Mouse (Mus musculus): ENCODE data around the gene Iqcf6. TPM values are rescaled to one million over a fixed set of nuclear protein-coding genes. Genes with fewer than 3 reads are reported as not detected.
A peak's percentile ranks its signal among the peaks of the same experiment; 100 is the strongest.

Gene Iqcf6
- total and polyA plus RNA-seq, 3 experiments = not detected

DNA sequence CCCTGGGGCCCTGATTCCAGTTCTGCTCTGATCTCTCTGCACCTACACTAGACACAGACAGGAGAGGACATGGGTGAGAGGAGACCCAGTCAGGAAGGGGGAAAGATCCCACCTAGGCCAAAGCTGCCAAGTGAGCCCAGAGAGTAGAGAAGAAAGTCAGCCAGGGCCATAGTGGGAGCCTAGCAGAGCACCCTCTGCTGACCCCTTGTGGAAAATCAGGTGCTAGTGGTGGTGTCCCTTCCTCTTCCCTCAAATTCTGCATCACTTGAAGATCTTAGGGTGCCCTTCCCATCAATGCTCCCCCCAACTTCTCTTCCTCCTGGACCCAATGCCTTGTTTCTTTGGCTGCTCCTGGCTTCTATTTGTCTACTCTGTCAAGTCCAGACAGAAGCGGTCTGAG is 26.3 kb downstream of the Iqcf6 start:
- H3K27me3 ChIP-seq (ENCODE audit: insufficient read depth, low read length) = peaks cover 15% of the 10 kb centered on the region
- no peak for ATAC-seq (ENCODE audit: extremely low read depth, insufficient number of reproducible peaks, low FRiP score, poor library complexity, severe bottlenecking)
- peaks cover 9% of the 10 kb centered on the region for H3K36me3 ChIP-seq (replicated peaks)
- DNase-seq (ENCODE audit: low spot score) = no peak
- no peaks in the 10 kb centered on the region for H3K4me1 ChIP-seq (ENCODE audit: insufficient read depth, low read depth, low read length)
- no peaks in the 10 kb centered on the region for H3K9me3 ChIP-seq (replicated peaks)
- no peak for TF ChIP-seq POLR2AphosphoS5 (IDR thresholded peaks at IDR 0.05; ENCODE audit: insufficient replicate concordance, low read depth, low read length)
- TF ChIP-seq GATA1 (IDR thresholded peaks at IDR 0.05; ENCODE audit: borderline replicate concordance, low read length) = no peak
- no peak for TF ChIP-seq GATA2 (IDR thresholded peaks at IDR 0.05; ENCODE audit: borderline replicate concordance, low read depth, low read length)
- TF ChIP-seq CTCF (IDR thresholded peaks at IDR 0.05; ENCODE audit: low read depth, low read length) = no peak
- no peak for TF ChIP-seq TAL1 (conservative IDR thresholded peaks at IDR 0.05; ENCODE audit: low read depth, low read length)
- H3K4me3 ChIP-seq (ENCODE audit: low read depth, low read length) = no peak overlapping the region

- DNase-seq (ENCODE audit: low spot score) (peak; percentile 34), ATAC-seq (ENCODE audit: extremely low read depth, insufficient number of reproducible peaks, low FRiP score, poor library complexity, severe bottlenecking) (no peak)
- no peak for TF ChIP-seq TAL1 (conservative IDR thresholded peaks at IDR 0.05; ENCODE audit: low read depth, low read length)
- TF ChIP-seq POLR2AphosphoS5 (IDR thresholded peaks at IDR 0.05; ENCODE audit: insufficient replicate concordance, low read depth, low read length) = no peak
Observed at GRCm38 (mm10) chr9:106655884-106656720, 29.7 kb downstream of the Iqcf6 start, which contains the start of gene Grm2. Gene Grm2, minus strand, starts transcription at chr9:106656082.

GRCm38 (mm10) chr9:106656820-106657219 is 30.4 kb downstream of the Iqcf6 start:
- TF ChIP-seq POLR2AphosphoS5 (IDR thresholded peaks at IDR 0.05; ENCODE audit: insufficient replicate concordance, low read depth, low read length) = no peak
- TF ChIP-seq CTCF (IDR thresholded peaks at IDR 0.05; ENCODE audit: low read depth, low read length) = no peak
- no peak for TF ChIP-seq GATA2 (IDR thresholded peaks at IDR 0.05; ENCODE audit: borderline replicate concordance, low read depth, low read length)
- TF ChIP-seq TAL1 (conservative IDR thresholded peaks at IDR 0.05; ENCODE audit: low read depth, low read length) = no peak
- TF ChIP-seq GATA1 (IDR thresholded peaks at IDR 0.05; ENCODE audit: borderline replicate concordance, low read length) = no peak

More at GRCm38 (mm10) chr9:106655884-106656720, 29.7 kb downstream of the Iqcf6 start, which contains the start of gene Grm2:
- Histone ChIP-seq H3K36me3 (replicated peaks) (peaks cover 43% of the 10 kb centered on the region), H3K4me1 (ENCODE audit: insufficient read depth, low read depth, low read length) (no peaks in the 10 kb centered on the region), H3K9me3 (replicated peaks) (no peaks in the 10 kb centered on the region), H3K4me3 (ENCODE audit: low read depth, low read length) (no peak within 1 kb of the TSS), H3K27me3 (ENCODE audit: insufficient read depth, low read length) (peaks cover 15% of the 10 kb centered on the region)

DNA sequence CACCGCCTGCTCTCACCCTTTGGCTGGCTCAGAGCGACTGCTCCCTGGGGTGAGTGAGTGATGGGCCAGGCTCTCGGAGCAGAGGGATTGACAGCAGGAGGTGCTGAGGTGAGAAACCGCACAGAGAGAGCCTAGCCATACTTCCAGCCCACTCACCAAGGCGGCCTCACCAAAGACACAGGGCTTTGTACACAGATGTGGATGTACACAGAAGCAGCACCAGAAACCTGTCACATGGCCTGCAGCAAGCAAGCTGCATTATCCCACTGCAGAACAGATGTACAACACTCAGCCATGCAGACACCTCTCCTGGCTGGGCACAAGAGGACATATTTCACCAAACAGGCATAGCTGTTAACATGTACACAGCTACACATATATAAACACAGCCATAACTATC is 31.2 kb downstream of the Iqcf6 start:
- no peak for DNase-seq (ENCODE audit: low spot score)
- Histone ChIP-seq H3K36me3 (replicated peaks) (peaks cover 58% of the 10 kb centered on the region), H3K9me3 (replicated peaks) (no peaks in the 10 kb centered on the region), H3K4me3 (ENCODE audit: low read depth, low read length) (no peak overlapping the region), H3K27me3 (ENCODE audit: insufficient read depth, low read length) (peaks cover 14% of the 10 kb centered on the region), H3K4me1 (ENCODE audit: insufficient read depth, low read depth, low read length) (no peaks in the 10 kb centered on the region)
- TF ChIP-seq CTCF (IDR thresholded peaks at IDR 0.05; ENCODE audit: low read depth, low read length) (no peak), TAL1 (conservative IDR thresholded peaks at IDR 0.05; ENCODE audit: low read depth, low read length) (no peak), GATA2 (IDR thresholded peaks at IDR 0.05; ENCODE audit: borderline replicate concordance, low read depth, low read length) (no peak), POLR2AphosphoS5 (IDR thresholded peaks at IDR 0.05; ENCODE audit: insufficient replicate concordance, low read depth, low read length) (no peak), GATA1 (IDR thresholded peaks at IDR 0.05; ENCODE audit: borderline replicate concordance, low read length) (no peak)
- no peak for ATAC-seq (ENCODE audit: extremely low read depth, insufficient number of reproducible peaks, low FRiP score, poor library complexity, severe bottlenecking)

More at GRCm38 (mm10) chr9:106656820-106657219, 30.4 kb downstream of the Iqcf6 start:
- no peak for ATAC-seq (ENCODE audit: extremely low read depth, insufficient number of reproducible peaks, low FRiP score, poor library complexity, severe bottlenecking)
- Histone ChIP-seq H3K4me3 (ENCODE audit: low read depth, low read length) (no peak overlapping the region), H3K9me3 (replicated peaks) (no peaks in the 10 kb centered on the region), H3K4me1 (ENCODE audit: insufficient read depth, low read depth, low read length) (no peaks in the 10 kb centered on the region), H3K36me3 (replicated peaks) (peaks cover 50% of the 10 kb centered on the region), H3K27me3 (ENCODE audit: insufficient read depth, low read length) (peaks cover 15% of the 10 kb centered on the region)
- DNase-seq (ENCODE audit: low spot score) = no peak

DNA sequence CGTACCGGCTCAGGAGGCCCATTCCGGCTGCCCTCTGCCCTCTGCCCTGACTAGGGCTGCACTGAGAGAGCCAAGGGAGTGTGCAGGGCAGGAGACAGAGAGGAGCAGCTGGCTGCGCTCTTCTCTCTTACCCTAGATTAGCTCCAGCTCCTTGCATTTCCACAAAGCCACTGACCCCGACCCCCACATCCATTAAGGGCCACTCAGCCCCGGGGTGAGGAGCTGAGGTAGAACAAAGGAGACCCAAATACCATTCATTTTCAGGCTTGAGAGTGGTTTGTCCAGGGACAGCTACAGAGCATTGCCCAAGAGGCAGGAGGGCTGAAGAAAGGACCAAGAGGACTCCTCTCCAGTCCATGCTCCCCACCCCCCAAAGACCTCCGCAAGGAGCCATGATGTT is 33.1 kb downstream of the Iqcf6 start:
- H3K27me3 ChIP-seq (ENCODE audit: insufficient read depth, low read length) = peaks cover 5% of the 10 kb centered on the region
- no peaks in the 10 kb centered on the region for H3K4me1 ChIP-seq (ENCODE audit: insufficient read depth, low read depth, low read length)
- ATAC-seq (ENCODE audit: extremely low read depth, insufficient number of reproducible peaks, low FRiP score, poor library complexity, severe bottlenecking) = no peak

DNA sequence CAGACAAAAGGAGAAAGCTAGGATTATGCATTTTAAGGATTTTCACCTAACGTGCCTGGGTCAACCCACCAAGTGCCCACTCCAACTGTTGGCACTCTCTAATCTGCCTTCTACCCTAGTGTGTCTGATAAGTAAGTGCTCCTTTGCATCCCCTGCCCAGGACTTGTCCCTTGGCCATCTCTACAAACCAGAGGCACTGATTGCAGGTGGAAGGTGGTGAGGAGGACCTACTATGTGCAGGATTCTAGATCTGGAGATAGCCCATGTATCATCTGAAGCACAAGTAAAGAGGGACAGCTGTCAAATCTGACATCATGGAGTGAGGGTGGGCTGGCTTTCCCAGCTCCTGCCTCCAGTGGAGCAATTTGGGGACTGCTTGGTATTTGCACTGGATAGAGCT is 33.6 kb downstream of the Iqcf6 start:
- TF ChIP-seq GATA2 (IDR thresholded peaks at IDR 0.05; ENCODE audit: borderline replicate concordance, low read depth, low read length) (no peak), GATA1 (IDR thresholded peaks at IDR 0.05; ENCODE audit: borderline replicate concordance, low read length) (no peak), TAL1 (conservative IDR thresholded peaks at IDR 0.05; ENCODE audit: low read depth, low read length) (no peak), CTCF (IDR thresholded peaks at IDR 0.05; ENCODE audit: low read depth, low read length) (no peak), POLR2AphosphoS5 (IDR thresholded peaks at IDR 0.05; ENCODE audit: insufficient replicate concordance, low read depth, low read length) (no peak)
- Histone ChIP-seq H3K4me1 (ENCODE audit: insufficient read depth, low read depth, low read length) (no peaks in the 10 kb centered on the region), H3K4me3 (ENCODE audit: low read depth, low read length) (no peak overlapping the region), H3K27me3 (ENCODE audit: insufficient read depth, low read length) (peaks cover 5% of the 10 kb centered on the region; the same call in 1 of the 2 replicates), H3K36me3 (replicated peaks) (peaks cover 81% of the 10 kb centered on the region), H3K9me3 (replicated peaks) (no peaks in the 10 kb centered on the region)
- DNase-seq (ENCODE audit: low spot score) (no peak), ATAC-seq (ENCODE audit: extremely low read depth, insufficient number of reproducible peaks, low FRiP score, poor library complexity, severe bottlenecking) (no peak)

More for the DNA sequence above, 33.1 kb downstream of the Iqcf6 start:
- Histone ChIP-seq H3K4me3 (ENCODE audit: low read depth, low read length) (no peak overlapping the region), H3K36me3 (replicated peaks) (peaks cover 76% of the 10 kb centered on the region), H3K9me3 (replicated peaks) (no peaks in the 10 kb centered on the region)
- TF ChIP-seq POLR2AphosphoS5 (IDR thresholded peaks at IDR 0.05; ENCODE audit: insufficient replicate concordance, low read depth, low read length) = no peak
- no peak for DNase-seq (ENCODE audit: low spot score)
